Mouse (Mus musculus) liver, embryonic 11.5 days (tissue): ENCODE data around the gene Adipor2. TPM values are rescaled to one million over a fixed set of nuclear protein-coding genes. Genes with fewer than 3 reads are reported as not detected.
"Not testable (repeated sequence)": the region's sequence is repeated elsewhere in the genome, so short reads cannot be mapped to it uniquely, and the experiment has no call there.

ENCODE experiments used
- ATAC-seq: fragments of 200-750 bp; cut with Nextera tagmentation; replicated peaks from 2 replicates; pipeline ENCODE4 v1.8.0; 2017; ENCODE audit warnings: moderate number of reproducible peaks, mild to moderate bottlenecking, moderate TSS enrichment, moderate library complexity; ENCODE audit not compliant: low FRiP score
- DNase-seq: peaks from one replicate; pipeline ENCODE4 v3.0.0-alpha.2; 2017; ENCODE audit warnings: low spot score
- H3K27ac ChIP-seq: fragments of 300-500 bp; sonication (generic); 2 replicates; pipeline ENCODE4 v1.5.1; 2014; ENCODE audit warnings: mild to moderate bottlenecking, low read depth, low read length, control low read depth
- H3K27me3 ChIP-seq: fragments of 300-500 bp; sonication (generic); replicated peaks from 2 replicates; pipeline ENCODE4 v1.6.1; 2014; ENCODE audit warnings: low read length, mixed read lengths; ENCODE audit not compliant: control insufficient read depth, insufficient read depth
- H3K36me3 ChIP-seq: fragments of 300-500 bp; sonication (generic); 2 replicates; pipeline ENCODE4 v1.6.1; 2014; ENCODE audit warnings: mild to moderate bottlenecking, low read length, moderate library complexity, mixed read lengths; ENCODE audit not compliant: control insufficient read depth, insufficient read depth
- H3K4me1 ChIP-seq: fragments of 300-500 bp; sonication (generic); replicated peaks from 2 replicates; pipeline ENCODE4 v1.6.1; 2014; ENCODE audit warnings: low read length, mixed read lengths; ENCODE audit not compliant: control insufficient read depth, insufficient read depth
- H3K4me2 ChIP-seq: fragments of 300-500 bp; sonication (generic); 2 replicates; pipeline ENCODE4 v1.6.1; 2014; ENCODE audit warnings: mild to moderate bottlenecking, control low read depth, moderate library complexity
- H3K4me3 ChIP-seq: fragments of 300-500 bp; sonication (generic); 2 replicates; pipeline ENCODE4 v1.5.1; 2014; ENCODE audit warnings: low read depth, low read length, control low read depth
- H3K9ac ChIP-seq: fragments of 300-500 bp; sonication (generic); 2 replicates; pipeline ENCODE4 v1.6.1; 2014; ENCODE audit warnings: low read depth, low read length, control low read depth
- H3K9me3 ChIP-seq: fragments of 300-500 bp; sonication (generic); 2 replicates; pipeline ENCODE4 v1.6.1; 2016; ENCODE audit warnings: low read length, inconsistent platforms, mixed read lengths; ENCODE audit not compliant: control insufficient read depth
- WGBS: fragments of 180-500 bp; shearing (Covaris S2); extraction: QIAGEN DNeasy Blood & Tissue Kit; methylation state at CpG from one replicate; pipeline ENCODE4 v1.1.7; 2014; 5-methylcytosine and 5-hydroxymethylcytosine counted together
- polyA plus RNA-seq: library from polyadenylated mRNA; unstranded; fragments of >200 nt; fragmentation: Nextera tagmentation; extraction: Ambion mirVana; gene quantifications from 2 replicates; pipeline ENCODE4 v1.2.1, GENCODE M21; 2014

Gene Adipor2
- polyA plus RNA-seq, 1 experiment from 2014 or later = 15.8 TPM

- no peak overlapping the region for H3K4me2 ChIP-seq
- no peak overlapping the region for H3K9ac ChIP-seq
- H3K4me1 ChIP-seq = peaks cover 59% of the 10 kb centered on the region
- WGBS = 57% methylated on average over 5 of the region's 5 CpGs
- DNase-seq = no peak
- ATAC-seq = no peak
- H3K36me3 ChIP-seq = no peaks in the 10 kb centered on the region
- no peak overlapping the region for H3K4me3 ChIP-seq
- no peaks in the 10 kb centered on the region for H3K9me3 ChIP-seq
- no peaks in the 10 kb centered on the region for H3K27me3 ChIP-seq
- no peak overlapping the region for H3K27ac ChIP-seq
Observed at GRCm38 (mm10) chr6:119375035-119375434, 42.5 kb downstream of the Adipor2 start.

- ATAC-seq (no peak; the same call in 1 of the 2 replicates), DNase-seq (no peak)
- Histone ChIP-seq H3K9ac (no peak overlapping the region), H3K36me3 (peaks cover 4% of the 10 kb centered on the region; the same call in 1 of the 2 replicates), H3K4me3 (no peak overlapping the region), H3K4me1 (peaks cover 44% of the 10 kb centered on the region), H3K4me2 (no peak overlapping the region), H3K9me3 (no peaks in the 10 kb centered on the region), H3K27ac (no peak overlapping the region), H3K27me3 (no peaks in the 10 kb centered on the region)
Observed at GRCm38 (mm10) chr6:119373000-119373705, 44.4 kb downstream of the Adipor2 start.

GRCm38 (mm10) chr6:119372237-119372636, 45.3 kb downstream of the Adipor2 start:
- H3K4me2 ChIP-seq = no peak overlapping the region
- H3K27me3 ChIP-seq = no peaks in the 10 kb centered on the region
- DNase-seq = no peak
- H3K9me3 ChIP-seq = no peaks in the 10 kb centered on the region
- H3K27ac ChIP-seq = no peak overlapping the region
- H3K9ac ChIP-seq = no peak overlapping the region
- WGBS = 31% methylated on average over 5 of the region's 5 CpGs
- no peak overlapping the region for H3K4me3 ChIP-seq
- peaks cover 35% of the 10 kb centered on the region for H3K4me1 ChIP-seq
- peaks cover 7% of the 10 kb centered on the region; the same call in 1 of the 2 replicates for H3K36me3 ChIP-seq
- no peak for ATAC-seq

GRCm38 (mm10) chr6:119371624-119372023, 45.9 kb downstream of the Adipor2 start:
- no peaks in the 10 kb centered on the region for H3K9me3 ChIP-seq
- no peak overlapping the region for H3K27ac ChIP-seq
- H3K4me3 ChIP-seq = no peak overlapping the region
- H3K9ac ChIP-seq = no peak overlapping the region
- DNase-seq = no peak
- H3K27me3 ChIP-seq = no peaks in the 10 kb centered on the region
- peaks cover 7% of the 10 kb centered on the region; the same call in 1 of the 2 replicates for H3K36me3 ChIP-seq
- no peak for ATAC-seq
- H3K4me2 ChIP-seq = no peak overlapping the region
- H3K4me1 ChIP-seq = peaks cover 29% of the 10 kb centered on the region

- Histone ChIP-seq H3K36me3 (peaks cover 13% of the 10 kb centered on the region), H3K4me1 (peaks cover 9% of the 10 kb centered on the region), H3K27ac (no peak overlapping the region), H3K4me2 (no peak overlapping the region), H3K27me3 (no peaks in the 10 kb centered on the region), H3K9me3 (no peaks in the 10 kb centered on the region), H3K9ac (no peak overlapping the region), H3K4me3 (no peak overlapping the region)
- DNase-seq (no peak), ATAC-seq (no peak)
- 68% methylated on average over 2 of the region's 2 CpGs for WGBS
Observed at GRCm38 (mm10) chr6:119367382-119367781, 50.1 kb downstream of the Adipor2 start.

- not testable (repeated sequence) for H3K27ac ChIP-seq, H3K4me3 ChIP-seq, H3K4me1 ChIP-seq, H3K9ac ChIP-seq, DNase-seq, H3K9me3 ChIP-seq, H3K27me3 ChIP-seq, H3K4me2 ChIP-seq, ATAC-seq
- H3K36me3 ChIP-seq = peaks cover 13% of the 10 kb centered on the region
- WGBS = 64% methylated on average over 1 of the region's 4 CpGs
Observed at GRCm38 (mm10) chr6:119366800-119367199, 50.7 kb downstream of the Adipor2 start.

- no peak for DNase-seq
- ATAC-seq = no peak
- H3K4me2 ChIP-seq = no peak overlapping the region
- H3K4me3 ChIP-seq = no peak overlapping the region
- H3K9ac ChIP-seq = no peak overlapping the region
- peaks cover 19% of the 10 kb centered on the region for H3K4me1 ChIP-seq
- no peaks in the 10 kb centered on the region for H3K9me3 ChIP-seq
- no peaks in the 10 kb centered on the region for H3K27me3 ChIP-seq
- H3K36me3 ChIP-seq = peaks cover 20% of the 10 kb centered on the region
- no peak overlapping the region for H3K27ac ChIP-seq
- 85% methylated on average over 5 of the region's 5 CpGs for WGBS
Observed at GRCm38 (mm10) chr6:119363593-119363992, 53.9 kb downstream of the Adipor2 start.

GRCm38 (mm10) chr6:119360925-119361702, 56.4 kb downstream of the Adipor2 start:
- Histone ChIP-seq H3K4me1 (peaks cover 19% of the 10 kb centered on the region), H3K9ac (no peak overlapping the region), H3K27me3 (no peaks in the 10 kb centered on the region), H3K27ac (peak overlapping the region; percentile 44), H3K4me3 (no peak overlapping the region), H3K9me3 (no peaks in the 10 kb centered on the region), H3K36me3 (peaks cover 27% of the 10 kb centered on the region), H3K4me2 (peak overlapping the region; percentile 27)
- ATAC-seq (peak; percentile 99), DNase-seq (no peak)
- 54% methylated on average over 3 of the region's 3 CpGs for WGBS
